Mouse (Mus musculus): ENCODE measurements around the gene Pawr.

The Pawr gene

GRCm38 (mm10) chr10:108298841-108299545, 32.9 kb upstream of the Pawr start:
- CTCF ChIA-PET: interaction anchor here (0.5 to 3.6 kb wide), 24 partner anchors 8 to 497 kb away, joined by 3 to 32 read pairs (median 4); no protein-coding TSS in a partner anchor
- POLR2A ChIA-PET: interaction anchor here (0.5 to 26.3 kb wide), 99 partner anchors 9 to 748 kb away, joined by 3 to 831 read pairs (median 5); partner anchors contain the start of genes Pawr (in 4 of the 4) and Ppp1r12a (in 3 of the 4)

- ChIA-PET POLR2A (interaction anchor here in 3 of 4 experiments (0.7 to 26.3 kb wide), 47 partner anchors 8 to 186 kb away, joined by 3 to 831 read pairs (median 11); partner anchors contain the start of genes Pawr (in 3 of the 3) and Ppp1r12a (in 3 of the 3)), CTCF (interaction anchor here in 3 of 4 experiments (0.6 to 3.6 kb wide), 10 partner anchors 14 to 146 kb away, joined by 3 to 32 read pairs (median 10); no protein-coding TSS in a partner anchor)
These were observed 32.1 kb upstream of the Pawr start for GRCm38 (mm10) chr10:108299828-108300227.

- CTCF ChIA-PET: interaction anchor here (0.6 to 3.6 kb wide), 15 partner anchors 19 to 1086 kb away, joined by 3 to 32 read pairs (median 4); partner anchors contain the start of genes Pawr (in 2 of the 4) and Syt1 (in 1 of the 4)
- POLR2A ChIA-PET: interaction anchor here in 3 of 4 experiments (0.5 to 26.3 kb wide), 21 partner anchors 9 to 233 kb away, joined by 3 to 831 read pairs (median 5); partner anchors contain the start of genes Pawr (in 3 of the 3) and Ppp1r12a (in 1 of the 3)
These were observed 31.1 kb upstream of the Pawr start for GRCm38 (mm10) chr10:108300843-108301242.

- POLR2A ChIA-PET: interaction anchor here in 2 of 4 experiments (0.8 to 5.2 kb wide), 7 partner anchors 9 to 138 kb away, joined by 3 to 23 read pairs (median 7); partner anchors contain the start of gene Pawr (in 2 of the 2)
- CTCF ChIA-PET: interaction anchor here in 1 of 4 experiments (0.6 kb wide), 1 partner anchor 110 kb away, joined by 7 read pairs; no protein-coding TSS in a partner anchor
These were observed 24.1 kb upstream of the Pawr start for GRCm38 (mm10) chr10:108307772-108308171.

GRCm38 (mm10) chr10:108310195-108310594, 21.7 kb upstream of the Pawr start:
- ChIA-PET CTCF (no interaction called here), POLR2A (interaction anchor here in 1 of 4 experiments (0.7 to 1.6 kb wide), 3 partner anchors 11 to 25 kb away, joined by 3 to 5 read pairs (median 4); no protein-coding TSS in a partner anchor)

GRCm38 (mm10) chr10:108311396-108311795, 20.5 kb upstream of the Pawr start:
- POLR2A ChIA-PET: interaction anchor here in 1 of 4 experiments (0.9 to 1.6 kb wide), 3 partner anchors 12 to 26 kb away, joined by 3 to 5 read pairs (median 5); no protein-coding TSS in a partner anchor
- CTCF ChIA-PET: no interaction called here

GRCm38 (mm10) chr10:108313845-108314244, 18.1 kb upstream of the Pawr start:
- CTCF ChIA-PET: interaction anchor here in 2 of 4 experiments (0.7 to 1.1 kb wide), 2 partner anchors 15 to 44 kb away, joined by 3 read pairs; no protein-coding TSS in a partner anchor
- POLR2A ChIA-PET: interaction anchor here (0.6 to 1.1 kb wide), 9 partner anchors 10 to 1540 kb away, joined by 3 to 7 read pairs (median 3); partner anchors contain the start of gene Ppp1r12a (in 1 of the 4)

- POLR2A ChIA-PET: interaction anchor here in 3 of 4 experiments (0.5 to 2.8 kb wide), 12 partner anchors 10 to 153 kb away, joined by 3 to 17 read pairs (median 3); partner anchors contain the start of genes Pawr (in 1 of the 3) and Ppp1r12a (in 1 of the 3)
These were observed 17.5 kb upstream of the Pawr start for GRCm38 (mm10) chr10:108314396-108314795.

GRCm38 (mm10) chr10:108315236-108315635, 16.7 kb upstream of the Pawr start:
- CTCF ChIA-PET: interaction anchor here in 1 of 4 experiments (1.4 to 2.0 kb wide), 2 partner anchors 16 to 131 kb away, joined by 3 to 10 read pairs; no protein-coding TSS in a partner anchor
- POLR2A ChIA-PET: interaction anchor here in 2 of 4 experiments (0.5 to 2.8 kb wide), 15 partner anchors 10 to 146 kb away, joined by 3 to 17 read pairs (median 3); partner anchors contain the start of gene Pawr (in 2 of the 2)

More at GRCm38 (mm10) chr10:108314396-108314795, 17.5 kb upstream of the Pawr start:
- CTCF ChIA-PET: interaction anchor here in 2 of 4 experiments (0.7 to 1.1 kb wide), 3 partner anchors 15 to 410 kb away, joined by 3 read pairs; no protein-coding TSS in a partner anchor

- ChIA-PET POLR2A (interaction anchor here in 2 of 4 experiments (0.6 to 15.7 kb wide), 3 partner anchors 24 to 117 kb away, joined by 3 to 226 read pairs (median 3); no protein-coding TSS in a partner anchor), CTCF (interaction anchor here in 1 of 4 experiments (1.0 kb wide), 1 partner anchor 117 kb away, joined by 5 read pairs; no protein-coding TSS in a partner anchor)
These were observed 3.6 kb upstream of the Pawr start for GRCm38 (mm10) chr10:108328356-108328755.

- POLR2A ChIA-PET: interaction anchor here in 1 of 4 experiments (0.6 to 15.7 kb wide), 2 partner anchors 34 to 290 kb away, joined by 3 to 226 read pairs; no protein-coding TSS in a partner anchor
- CTCF ChIA-PET: no interaction called here
These were observed 2.9 kb upstream of the Pawr start for GRCm38 (mm10) chr10:108328983-108329382.

- POLR2A ChIA-PET: interaction anchor here in 3 of 4 experiments (0.5 to 15.7 kb wide), 6 partner anchors 35 to 98 kb away, joined by 3 to 226 read pairs (median 8); no protein-coding TSS in a partner anchor
- CTCF ChIA-PET: no interaction called here
These were observed 2.1 kb upstream of the Pawr start for GRCm38 (mm10) chr10:108329771-108330170.

GRCm38 (mm10) chr10:108330964-108331363, 957 bp upstream of the Pawr start:
- CTCF ChIA-PET: interaction anchor here in 2 of 4 experiments (0.5 to 2.6 kb wide), 4 partner anchors 30 to 115 kb away, joined by 3 to 13 read pairs (median 4); no protein-coding TSS in a partner anchor
- POLR2A ChIA-PET: interaction anchor here (0.6 to 15.7 kb wide), 53 partner anchors 8 to 472 kb away, joined by 3 to 226 read pairs (median 7); partner anchors contain the start of gene Ppp1r12a (in 2 of the 4)

- CTCF ChIA-PET: interaction anchor here in 3 of 4 experiments (0.7 to 2.6 kb wide), 6 partner anchors 32 to 412 kb away, joined by 3 to 13 read pairs (median 4); no protein-coding TSS in a partner anchor
- POLR2A ChIA-PET: interaction anchor here in 3 of 4 experiments (0.5 to 15.7 kb wide), 65 partner anchors 7 to 172 kb away, joined by 3 to 226 read pairs (median 6); partner anchors contain the start of gene Ppp1r12a (in 3 of the 3)
These were observed 935 bp downstream of the Pawr start for GRCm38 (mm10) chr10:108332571-108333541.

GRCm38 (mm10) chr10:108333642-108334041, 1.7 kb downstream of the Pawr start:
- POLR2A ChIA-PET: interaction anchor here in 3 of 4 experiments (0.7 to 15.7 kb wide), 31 partner anchors 11 to 530 kb away, joined by 3 to 226 read pairs (median 5); no protein-coding TSS in a partner anchor
- CTCF ChIA-PET: interaction anchor here in 2 of 4 experiments (0.6 to 2.6 kb wide), 2 partner anchors 103 to 112 kb away, joined by 3 to 13 read pairs; no protein-coding TSS in a partner anchor

GRCm38 (mm10) chr10:108334096-108334495, 2.2 kb downstream of the Pawr start:
- ChIA-PET CTCF (interaction anchor here in 1 of 4 experiments (0.6 kb wide), 1 partner anchor 102 kb away, joined by 3 read pairs; no protein-coding TSS in a partner anchor), POLR2A (interaction anchor here in 2 of 4 experiments (0.7 to 15.7 kb wide), 24 partner anchors 10 to 530 kb away, joined by 3 to 226 read pairs (median 5); no protein-coding TSS in a partner anchor)
